Mouse (Mus musculus) frontal cortex, adult (tissue): ENCODE results near the gene Tm9sf2.

Experiments used
- ATAC-seq: cut with Nextera tagmentation; 2 replicates; pipeline ENCODE4 v1.9.2; 2017; ENCODE audit warnings: mild to moderate bottlenecking, moderate library complexity, mixed read lengths; ENCODE audit not compliant: low TSS enrichment

The Tm9sf2 gene

GRCm38 (mm10) chr14:122176263-122176798 lies 69.5 kb downstream of the Tm9sf2 start:
- ATAC-seq: no peak

- ATAC-seq: no peak
Measured at GRCm38 (mm10) chr14:122179262-122179661, 72.4 kb downstream of the Tm9sf2 start.

GRCm38 (mm10) chr14:122181078-122181814 lies 74.4 kb downstream of the Tm9sf2 start, which contains the start of gene Clybl:
Gene Clybl, plus strand, starts transcription at chr14:122181704.
- ATAC-seq: peak; percentile 92

GRCm38 (mm10) chr14:122181815-122182157 lies 74.9 kb downstream of the Tm9sf2 start:
- peak; percentile 61 for ATAC-seq

GRCm38 (mm10) chr14:122182220-122182619 lies 75.4 kb downstream of the Tm9sf2 start:
- no peak for ATAC-seq

- no peak for ATAC-seq
Measured at GRCm38 (mm10) chr14:122183974-122184373, 77.1 kb downstream of the Tm9sf2 start.

- no peak for ATAC-seq
Measured at GRCm38 (mm10) chr14:122188250-122188649, 81.4 kb downstream of the Tm9sf2 start.

GRCm38 (mm10) chr14:122189901-122190300 lies 83.1 kb downstream of the Tm9sf2 start:
- peak; percentile 47; the same call in 1 of the 2 replicates for ATAC-seq

GRCm38 (mm10) chr14:122190527-122190926 lies 83.7 kb downstream of the Tm9sf2 start:
- ATAC-seq: no peak

- ATAC-seq: peak; percentile 80
Measured at GRCm38 (mm10) chr14:122190941-122191510, 84.2 kb downstream of the Tm9sf2 start.

GRCm38 (mm10) chr14:122194630-122195029 lies 87.8 kb downstream of the Tm9sf2 start:
- no peak for ATAC-seq

GRCm38 (mm10) chr14:122196851-122197250 lies 90.0 kb downstream of the Tm9sf2 start:
- ATAC-seq: no peak

GRCm38 (mm10) chr14:122200247-122200885 lies 93.5 kb downstream of the Tm9sf2 start:
- ATAC-seq: no peak

GRCm38 (mm10) chr14:122209177-122209576 lies 102.3 kb downstream of the Tm9sf2 start:
- ATAC-seq: no peak
